Mouse (Mus musculus) duodenum, adult 2 months (tissue): ENCODE data around the gene Zfp260. TPM values are rescaled to one million over a fixed set of nuclear protein-coding genes. Genes with fewer than 3 reads are reported as not detected.

Experiments used
- polyA plus RNA-seq: library from polyadenylated mRNA; depleted of rRNA; stranded (reverse); fragments of >200 nt; gene quantifications from 2 replicates; pipeline ENCODE4 v1.2.3, GENCODE M21; 2012; ENCODE audit warnings: low replicate concordance; rRNA removed

The Zfp260 gene
- 3.1 and 6.6 TPM in 2 replicates for polyA plus RNA-seq

DNA sequence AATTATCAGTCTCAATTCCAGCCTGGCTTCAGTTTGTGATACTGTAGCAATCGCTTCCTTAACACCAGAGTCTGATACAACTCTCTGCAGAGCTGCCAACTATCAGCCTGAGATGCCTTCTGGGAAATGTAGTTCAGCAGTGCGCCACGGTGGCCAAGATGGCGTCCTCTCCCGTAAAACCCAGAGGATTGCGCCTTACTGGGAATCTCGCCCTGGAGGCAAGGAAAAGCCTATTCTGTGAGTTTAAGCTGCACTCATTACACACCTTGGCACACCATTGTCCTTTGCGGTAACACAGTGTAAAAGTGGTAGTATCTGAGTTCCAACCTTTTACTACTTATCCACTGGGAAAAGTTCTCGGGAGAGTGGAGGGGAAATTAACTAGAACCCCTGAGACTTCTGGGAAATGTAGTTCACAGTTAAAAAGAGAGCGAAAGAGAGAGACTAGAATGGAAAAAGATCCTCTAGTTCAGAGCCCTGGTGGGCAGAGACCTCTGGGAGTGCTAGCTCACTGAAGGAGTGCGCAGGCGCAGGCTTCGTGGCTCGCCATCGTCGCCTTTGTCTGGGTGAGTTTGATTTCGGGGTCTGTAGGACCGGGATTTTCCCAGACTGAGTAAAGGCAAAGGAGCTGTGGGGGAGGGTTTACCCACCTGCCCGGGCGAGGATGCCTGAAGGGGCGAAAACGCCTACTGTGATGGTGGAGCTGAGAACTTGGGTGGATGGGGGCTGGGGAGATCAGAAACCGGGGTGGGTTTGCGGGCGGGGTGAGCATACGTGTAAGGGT lies at the start of gene Zfp260:
Gene Zfp260 (plus strand): TSS at position 132 of the 784 bp plus-strand sequence.

DNA sequence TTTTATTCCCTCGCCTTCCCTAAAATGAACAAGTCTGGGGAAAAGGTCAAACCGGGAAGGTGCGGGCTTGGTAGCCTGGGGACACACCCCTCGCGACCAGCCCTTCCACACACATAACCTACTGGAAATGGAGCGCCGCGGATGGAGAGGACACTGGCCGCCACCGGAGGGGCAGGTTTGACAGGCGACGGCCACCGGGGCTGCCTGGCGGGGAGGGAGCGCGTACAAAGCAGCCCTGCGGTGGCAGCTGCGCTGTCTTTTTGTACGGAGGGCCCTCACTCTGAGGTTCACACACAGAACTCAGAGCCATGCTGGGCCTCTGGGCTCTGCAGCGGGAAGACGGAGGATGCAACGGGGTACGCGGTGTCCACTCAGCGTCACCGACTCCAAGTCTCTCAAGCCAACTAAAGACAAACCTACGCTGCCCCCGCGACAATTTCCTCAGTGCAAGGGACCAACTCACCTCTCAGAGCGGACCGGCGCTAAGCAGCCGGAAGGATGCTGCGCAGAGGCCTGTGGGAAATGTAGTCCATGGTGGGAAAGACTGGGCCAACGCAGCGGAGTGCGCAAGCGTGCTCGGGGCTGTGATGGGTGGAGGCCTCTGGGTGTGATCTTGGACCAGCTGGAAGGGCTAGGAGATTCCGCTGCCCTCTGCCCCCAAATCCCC lies 43.6 kb upstream of the Zfp260 start, which contains the start of gene Zfp14:
Gene Zfp14 (minus strand): TSS at position 499 of the 667 bp plus-strand sequence.

DNA sequence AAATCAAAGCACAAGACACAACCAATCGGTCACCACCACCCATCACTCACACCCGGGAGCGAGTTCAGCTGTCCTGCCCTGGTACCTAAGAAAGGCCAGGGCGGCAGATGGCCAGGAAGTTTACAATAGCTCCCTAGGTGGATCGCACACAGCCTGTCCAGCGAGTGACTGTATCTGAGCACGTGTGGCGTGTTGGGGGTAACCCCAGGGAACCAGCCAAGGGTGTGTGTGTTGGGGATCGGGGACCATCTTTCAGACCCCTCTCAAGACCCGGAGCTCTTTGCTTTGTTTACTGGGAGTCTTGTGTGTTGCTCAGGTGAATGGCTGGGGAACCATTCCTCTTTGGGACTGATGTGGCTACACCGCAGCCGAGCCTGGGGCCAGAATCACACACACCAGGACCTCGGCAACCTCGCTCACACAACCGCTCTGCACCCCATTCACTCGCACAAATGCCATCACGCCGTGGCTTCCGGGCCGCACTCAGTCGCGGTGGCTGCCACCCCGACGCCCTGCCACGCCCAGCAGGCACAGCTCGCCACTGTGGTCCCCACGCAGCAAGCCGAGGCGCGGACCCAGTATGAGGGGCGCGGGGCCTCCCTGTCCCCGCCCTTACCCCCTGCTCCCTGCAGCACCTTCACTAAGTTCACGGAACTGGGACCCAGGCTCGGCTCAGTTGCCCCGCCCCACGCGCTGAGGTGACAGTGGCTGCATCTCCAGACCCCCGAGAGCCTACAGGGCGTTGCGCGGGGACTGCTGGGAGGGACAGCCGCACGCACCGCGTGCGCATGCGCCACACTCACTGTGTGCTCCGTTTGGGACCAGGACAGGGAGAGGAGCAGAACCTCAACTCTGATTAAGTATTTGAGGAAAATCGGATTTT lies 22.2 kb upstream of the Zfp260 start, which contains the start of gene Zfp82:
Gene Zfp82 (minus strand): TSS at position 755 of the 883 bp plus-strand sequence.

DNA sequence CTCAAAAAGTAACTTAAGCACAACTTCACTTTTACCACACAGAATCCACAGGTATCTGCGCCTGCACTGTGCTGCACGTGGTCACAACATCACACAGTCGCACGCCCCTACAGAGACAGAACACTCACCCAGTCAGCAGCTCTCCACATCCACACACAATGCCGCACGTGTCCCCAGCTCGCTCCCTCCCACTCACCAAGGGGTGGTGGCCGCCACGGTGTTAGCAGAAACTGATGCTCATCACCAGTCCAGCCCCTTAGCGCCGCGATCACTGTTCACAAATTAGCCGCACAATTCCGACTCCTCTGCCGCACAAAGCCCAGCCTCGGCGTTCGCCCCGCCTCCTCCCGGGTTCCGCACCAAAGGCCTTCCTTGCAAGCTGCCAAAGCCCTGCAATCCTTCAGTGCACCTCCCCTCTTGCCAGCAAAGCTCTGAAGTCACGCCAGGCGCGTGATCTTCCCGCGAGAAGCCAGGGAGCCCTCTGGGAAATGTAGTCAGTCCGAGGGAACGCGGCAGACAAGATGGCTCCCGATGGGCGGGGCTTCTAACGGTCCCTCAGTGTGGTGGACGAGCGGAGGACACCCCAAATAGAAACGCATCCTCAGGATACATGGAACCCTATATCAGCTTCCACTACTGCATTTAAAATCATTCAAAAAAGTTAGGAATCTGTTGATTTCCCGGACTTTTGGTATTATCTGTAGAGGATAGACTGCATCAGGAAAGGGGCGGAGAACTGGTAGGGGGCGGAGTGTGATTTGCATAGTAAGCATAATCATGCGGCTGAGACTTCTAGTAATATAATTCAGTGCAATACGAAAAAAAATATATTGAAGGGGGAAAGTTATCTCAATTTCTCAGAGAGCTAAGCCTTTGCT lies 4.2 kb upstream of the Zfp260 start, which contains the start of the genes Gm26920 and Zfp566:
Gene Gm26920 (minus strand): TSS at position 319 of the 878 bp plus-strand sequence.
Gene Zfp566 (minus strand): TSS at position 436 of the 878 bp plus-strand sequence.

DNA sequence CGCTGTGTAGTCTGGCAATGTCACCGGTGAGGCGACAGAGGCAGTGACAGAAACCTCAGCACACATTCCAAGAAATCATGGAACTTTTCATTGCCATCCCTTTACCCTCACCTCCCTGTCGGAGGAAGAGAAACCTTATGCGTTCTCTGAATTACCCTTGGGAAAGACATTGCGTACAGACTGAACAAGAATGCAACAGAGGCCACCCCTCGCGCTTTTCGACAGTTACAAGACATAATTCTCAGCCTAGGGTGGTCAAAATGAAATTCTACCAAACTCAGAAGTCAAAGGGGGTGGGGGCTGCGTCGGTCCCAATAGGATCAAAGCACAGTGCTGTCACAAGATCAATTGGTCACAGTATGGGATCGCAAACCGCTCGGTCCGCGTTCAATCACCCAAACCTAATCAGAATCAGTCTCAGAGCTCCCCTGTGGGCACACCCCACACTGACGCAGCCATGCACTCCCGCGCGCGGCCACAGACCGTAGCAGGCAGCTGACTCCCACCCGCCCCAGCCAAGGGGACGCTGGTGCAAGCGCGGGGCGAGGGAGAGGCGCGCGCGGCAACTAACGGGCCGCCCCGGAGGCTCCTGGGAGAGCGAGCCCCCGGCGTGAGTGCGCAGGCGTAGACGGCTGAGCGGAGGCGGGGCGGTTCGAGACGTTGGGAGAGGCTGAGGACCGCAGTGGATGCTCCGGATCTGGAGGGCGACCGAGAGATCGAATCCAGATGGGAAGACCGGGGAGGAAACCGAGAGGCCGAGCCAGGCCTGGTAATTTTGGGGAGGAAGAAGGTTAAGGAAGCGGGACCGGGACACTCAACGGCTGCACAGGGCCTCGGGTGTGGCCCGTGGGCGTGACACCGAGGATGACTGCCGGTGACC lies 27.0 kb downstream of the Zfp260 start, which contains the start of gene Zfp382:
Gene Zfp382 (plus strand): TSS at position 635 of the 880 bp plus-strand sequence.

Other genes with a start within 250 kb of the Zfp260 start
- gene Zfp940, start 241.1 kb upstream of the Zfp260 start, polyA plus RNA-seq: 0.06 and 0.07 TPM in 2 replicates
- gene Zfp420, start 234.8 kb upstream of the Zfp260 start, polyA plus RNA-seq: 0.07 and 0.12 TPM in 2 replicates
- 0.76 and 0.89 TPM in 2 replicates for gene Zfp27, start 188.2 kb upstream of the Zfp260 start, polyA plus RNA-seq
- 0.04 and 0.12 TPM in 2 replicates for gene Zfp383, start 186.6 kb upstream of the Zfp260 start, polyA plus RNA-seq
- 0.06 and 4.0 TPM in 2 replicates for gene Zfp74, start 140.7 kb upstream of the Zfp260 start, polyA plus RNA-seq
- 1.5 and 1.6 TPM in 2 replicates for gene Zfp568, start 110.8 kb upstream of the Zfp260 start, polyA plus RNA-seq
- gene Zfp14, start 43.4 kb upstream of the Zfp260 start, polyA plus RNA-seq: 0.19 and 0.42 TPM in 2 replicates
- gene Zfp82, start 21.9 kb upstream of the Zfp260 start, polyA plus RNA-seq: 0.07 TPM in 1 of 2 replicates, not detected in the other
- gene Gm26920, start 4.4 kb upstream of the Zfp260 start, polyA plus RNA-seq: 0.14 TPM in 1 of 2 replicates, not detected in the other
- gene Zfp566, start 4.2 kb upstream of the Zfp260 start, polyA plus RNA-seq: 0.65 and 0.99 TPM in 2 replicates
- 0.23 TPM in 1 of 2 replicates, not detected in the other for gene Zfp382, start 27.2 kb downstream of the Zfp260 start, polyA plus RNA-seq
- 1.4 and 1.6 TPM in 2 replicates for gene Zfp146, start 75.0 kb downstream of the Zfp260 start, polyA plus RNA-seq
- 40.1 and 164 TPM in 2 replicates for gene Cox7a1, start 89.4 kb downstream of the Zfp260 start, polyA plus RNA-seq
- gene Capns1, start 104.0 kb downstream of the Zfp260 start, polyA plus RNA-seq: 492 and 665 TPM in 2 replicates
- 76.0 and 78.7 TPM in 2 replicates for gene Polr2i, start 137.2 kb downstream of the Zfp260 start, polyA plus RNA-seq
- gene Tbcb, start 137.5 kb downstream of the Zfp260 start, polyA plus RNA-seq: 23.6 and 33.8 TPM in 2 replicates
- not detected in 2 replicates for gene Ovol3, start 140.9 kb downstream of the Zfp260 start, polyA plus RNA-seq
- gene Thap8, start 185.3 kb downstream of the Zfp260 start, polyA plus RNA-seq: 0.14 TPM in 1 of 2 replicates, not detected in the other
- gene Wdr62, start 185.6 kb downstream of the Zfp260 start, polyA plus RNA-seq: 13.0 and 14.3 TPM in 2 replicates
- 3.8 and 4.8 TPM in 2 replicates for gene Clip3, start 197.0 kb downstream of the Zfp260 start, polyA plus RNA-seq
- gene Alkbh6, start 213.9 kb downstream of the Zfp260 start, polyA plus RNA-seq: 154 and 160 TPM in 2 replicates
- 9.8 and 29.1 TPM in 2 replicates for gene Syne4, start 220.0 kb downstream of the Zfp260 start, polyA plus RNA-seq
- 1.2 and 2.4 TPM in 2 replicates for gene E130208F15Rik, start 227.0 kb downstream of the Zfp260 start, polyA plus RNA-seq
- gene Sdhaf1, start 229.1 kb downstream of the Zfp260 start, polyA plus RNA-seq: 32.9 and 60.3 TPM in 2 replicates